Mouse (Mus musculus) CD8-positive naive resting alpha-beta T cell, adult 2 months (primary cell): ENCODE data around the gene Nckap5l.
"Not testable (repeated sequence)": the region's sequence is repeated elsewhere in the genome, so short reads cannot be mapped to it uniquely, and the experiment has no call there.

ENCODE experiments used
- DNase-seq, 2 experiments: peaks; one replicate each; pipeline ENCODE4 v3.0.0; 2022; ENCODE audit warnings: low read depth in 2 of 2, low spot score in 2 of 2

Gene Nckap5l

DNA sequence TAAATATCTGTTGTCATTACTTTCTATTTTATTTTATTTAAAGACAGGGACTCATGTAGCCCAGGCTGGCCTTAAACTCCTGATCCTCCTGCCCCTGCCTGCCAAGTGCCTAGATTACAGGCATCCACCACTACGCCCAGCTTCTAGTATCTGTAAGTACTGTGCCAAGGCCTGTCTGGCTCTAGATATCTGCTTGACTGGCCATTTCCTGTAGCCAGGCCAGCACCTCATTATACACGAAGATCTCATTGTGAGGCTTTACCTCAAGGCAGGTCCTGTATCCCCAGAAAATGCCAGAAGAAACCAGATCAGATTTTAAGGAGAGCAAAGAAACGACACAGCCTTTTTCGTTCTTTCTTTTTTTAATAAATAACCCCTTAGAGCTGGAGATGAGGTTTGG is 12.2 kb upstream of the Nckap5l start:
- DNase-seq: no peak

DNA sequence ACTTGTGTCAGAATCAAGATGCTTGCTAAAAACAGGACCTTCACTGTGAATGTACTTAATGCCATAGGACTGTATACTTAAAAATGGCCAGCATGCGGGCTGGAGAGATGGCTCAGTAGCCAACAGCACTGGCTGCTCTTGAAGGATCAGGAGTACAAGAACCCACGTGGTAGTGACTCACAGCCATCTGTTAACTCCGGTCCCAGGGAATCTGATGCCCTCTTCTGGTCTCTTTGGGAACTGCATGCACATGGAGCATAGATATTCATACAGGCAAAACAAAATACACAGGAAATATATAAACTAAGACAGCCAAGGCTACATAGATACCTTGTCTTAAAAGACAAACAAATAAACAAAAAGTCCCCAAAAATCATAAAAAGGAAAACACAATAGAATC is 11.5 kb upstream of the Nckap5l start:
- peak; percentile 75 to 82 for DNase-seq

DNA sequence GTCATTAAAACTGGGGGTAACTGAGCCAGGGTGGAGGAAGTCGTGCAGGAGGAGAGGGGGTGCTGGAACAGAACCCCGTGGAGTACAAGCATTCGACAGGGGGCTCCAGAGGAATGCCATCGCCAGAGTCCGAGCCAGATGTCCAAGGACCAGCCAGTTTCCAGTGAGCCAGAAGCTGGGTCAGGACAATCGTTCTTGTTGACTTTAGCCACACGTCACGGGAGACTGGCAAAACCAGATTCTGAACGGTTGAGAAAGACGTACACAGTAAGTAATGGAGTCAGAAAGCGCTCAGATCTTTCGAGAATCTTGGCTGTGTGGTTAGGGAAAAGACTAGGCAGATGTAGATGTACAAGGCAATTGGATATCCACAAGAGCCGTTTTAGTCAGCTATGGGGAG is 5.6 kb upstream of the Nckap5l start:
- DNase-seq: no peak

- DNase-seq: peak in 1 of 2 experiments; percentile 23
Observed at GRCm38 (mm10) chr15:99456963-99457605, 464 bp downstream of the Nckap5l start.

DNA sequence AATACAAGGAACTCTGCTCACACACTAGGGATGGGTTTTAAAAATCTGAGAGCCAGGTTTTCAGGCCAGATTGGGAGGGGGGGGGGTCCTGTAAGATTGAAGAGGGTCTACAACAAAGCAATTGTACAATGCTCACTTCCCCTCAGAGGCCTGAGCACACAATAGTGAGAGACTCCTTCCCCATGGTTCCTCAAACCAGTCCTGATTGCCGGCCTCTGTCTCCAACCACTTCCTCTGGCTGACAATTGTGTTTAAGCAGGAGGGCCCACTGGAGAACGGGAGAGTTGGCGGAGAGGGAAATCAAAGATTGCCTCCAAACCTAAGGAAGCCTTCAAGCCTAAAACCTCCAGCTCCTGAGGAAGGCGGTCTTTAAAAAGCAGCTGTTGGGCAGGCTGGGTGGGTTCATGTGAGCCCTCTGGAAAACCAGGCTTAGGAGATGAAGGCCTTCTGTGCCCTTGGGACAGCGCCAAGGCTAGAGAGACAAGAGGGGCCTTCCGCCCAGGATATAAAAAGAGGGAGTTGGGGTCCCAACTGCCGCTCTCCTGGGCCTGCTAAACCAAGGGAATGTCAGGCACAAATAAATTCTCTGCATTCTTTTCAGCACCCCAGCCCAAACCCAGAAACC is 1.1 kb downstream of the Nckap5l start:
- DNase-seq: no peak

- DNase-seq: no peak
Observed at GRCm38 (mm10) chr15:99455415-99455814, 2.1 kb downstream of the Nckap5l start.

DNA sequence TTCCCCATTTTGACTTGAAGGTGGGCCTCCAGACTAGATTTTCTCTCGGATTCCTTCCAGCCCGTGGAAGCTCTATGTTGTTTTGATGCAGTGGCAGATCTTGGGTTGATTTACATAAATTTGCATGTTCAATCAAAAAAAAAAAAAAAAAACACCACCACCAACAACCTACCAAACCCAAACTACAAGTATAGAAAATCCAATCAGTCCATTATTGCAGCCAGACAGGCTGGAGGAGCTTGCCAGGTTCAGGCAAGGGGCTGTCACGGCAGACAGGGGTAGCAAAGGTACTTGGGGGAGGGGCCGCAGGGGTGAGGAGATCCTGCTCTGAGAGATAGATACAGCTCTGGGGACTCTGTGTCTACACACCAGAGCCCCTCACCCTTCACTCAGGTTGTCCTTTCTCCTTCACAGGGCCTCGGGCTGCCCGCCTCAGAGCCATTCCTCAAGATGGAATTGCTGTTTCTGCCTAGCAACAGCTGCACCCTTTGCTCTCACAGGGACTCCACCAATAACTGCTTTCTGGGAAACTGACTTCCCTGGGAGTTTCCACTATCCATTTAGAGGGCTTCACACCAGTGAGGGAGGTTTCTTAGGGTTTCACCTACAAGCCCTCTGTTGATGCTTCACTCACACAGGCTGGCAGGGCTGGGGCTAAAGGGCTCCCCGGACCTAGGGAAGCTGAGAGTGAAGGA is 2.8 kb downstream of the Nckap5l start:
- no peak for DNase-seq

GRCm38 (mm10) chr15:99453153-99453900 is 4.2 kb downstream of the Nckap5l start:
- DNase-seq: no peak

DNA sequence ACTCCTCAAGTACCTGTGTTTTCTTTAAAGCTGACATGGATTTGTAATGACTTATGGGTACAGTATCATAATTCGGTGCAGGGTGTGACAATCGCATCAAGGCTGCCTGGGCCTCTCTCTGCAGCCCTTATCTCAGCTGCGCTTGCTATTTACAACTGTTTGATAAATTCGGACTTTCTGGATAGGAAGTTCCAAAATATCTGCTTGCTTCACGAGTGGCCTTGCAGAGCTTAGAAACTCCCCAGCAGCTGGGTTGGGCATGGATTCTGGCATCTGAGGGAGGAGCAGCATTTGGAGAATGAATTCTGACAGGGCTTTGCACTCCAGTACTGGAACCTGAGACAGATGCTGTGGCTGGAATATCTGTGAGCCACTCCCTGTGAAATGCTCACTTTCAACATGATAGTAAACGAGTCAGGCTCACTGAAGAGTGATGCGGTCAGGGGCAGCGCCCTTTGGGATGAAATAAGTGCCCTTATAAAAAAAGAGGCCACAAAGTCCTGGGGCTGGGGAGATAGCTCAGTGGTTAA is 7.7 kb downstream of the Nckap5l start:
- no peak for DNase-seq

GRCm38 (mm10) chr15:99449131-99449750 is 8.3 kb downstream of the Nckap5l start:
- DNase-seq: no peak

DNA sequence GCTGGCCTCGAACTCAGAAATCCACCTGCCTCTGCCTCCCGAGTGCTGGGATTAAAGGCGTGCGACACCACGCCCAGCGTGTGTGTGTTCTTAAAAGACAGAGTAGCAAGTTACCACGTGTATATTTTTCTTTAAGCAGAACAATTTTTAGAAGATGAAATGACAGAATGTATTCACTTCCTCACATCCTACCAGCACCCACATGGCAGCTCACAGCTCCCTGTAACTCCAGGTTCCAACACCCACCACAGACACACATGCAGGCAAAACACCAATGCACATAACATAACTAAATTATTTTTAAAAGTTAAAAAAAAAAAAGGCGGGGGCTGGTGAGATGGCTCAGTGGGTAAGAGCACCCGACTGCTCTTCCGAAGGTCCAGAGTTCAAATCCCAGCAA is 11.4 kb downstream of the Nckap5l start:
- DNase-seq: not testable (repeated sequence)

DNA sequence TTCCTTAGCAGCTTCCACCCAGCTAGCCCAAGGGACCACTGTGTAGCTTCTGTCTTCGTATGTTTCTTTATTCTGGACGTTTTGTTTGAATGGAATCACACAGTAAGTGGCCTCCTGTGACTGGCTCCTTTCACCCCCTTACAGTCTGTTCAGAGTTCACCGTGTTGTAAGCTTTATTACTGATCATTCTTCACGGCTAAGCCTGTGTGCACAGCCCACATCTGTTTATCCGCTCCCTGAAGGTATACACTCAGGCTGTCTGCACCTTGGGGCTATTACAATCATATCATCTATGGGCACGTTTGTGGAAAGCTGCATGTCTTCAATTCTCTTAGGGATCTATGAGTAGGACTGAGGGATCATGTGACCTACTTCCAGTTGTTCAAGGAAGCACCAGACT is 12.0 kb downstream of the Nckap5l start:
- DNase-seq: no peak

GRCm38 (mm10) chr15:99442358-99442757 is 15.2 kb downstream of the Nckap5l start:
- DNase-seq: no peak

- DNase-seq: no peak
Observed at GRCm38 (mm10) chr15:99440816-99441457, 16.6 kb downstream of the Nckap5l start.

DNA sequence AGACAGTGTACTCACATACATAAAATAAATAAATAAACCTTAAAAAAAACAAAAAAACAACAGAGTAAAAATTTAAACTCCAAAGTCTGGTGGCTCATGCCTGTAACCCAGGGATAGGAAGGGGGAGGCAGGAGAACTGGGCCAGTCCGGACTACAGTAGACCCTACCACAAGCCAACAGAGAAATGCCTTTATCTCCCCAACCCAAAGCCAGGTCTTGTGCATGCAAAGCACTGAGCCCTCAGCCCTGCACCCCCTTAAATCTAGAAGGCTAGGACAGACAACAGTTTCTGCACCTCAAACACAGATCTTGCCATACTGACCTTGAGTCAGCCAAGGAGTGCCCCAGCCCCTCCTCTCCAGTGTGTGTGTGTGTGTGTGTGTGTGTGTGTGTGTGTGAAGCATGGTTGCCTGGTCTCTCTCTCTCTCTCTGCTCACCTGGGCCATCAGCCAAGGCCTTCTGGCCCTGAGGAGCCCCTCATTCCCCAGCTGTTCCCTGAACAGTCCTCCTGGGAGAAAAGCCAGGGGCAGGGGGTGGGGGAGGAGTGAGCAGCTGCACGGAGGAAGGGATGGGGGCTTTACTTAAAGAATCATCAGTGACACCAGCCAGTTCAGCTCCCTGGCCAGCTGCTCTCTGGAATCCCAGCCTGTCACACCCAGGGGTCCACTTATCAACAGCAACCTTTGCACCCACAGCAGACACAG is 17.3 kb downstream of the Nckap5l start:
- DNase-seq: no peak

DNA sequence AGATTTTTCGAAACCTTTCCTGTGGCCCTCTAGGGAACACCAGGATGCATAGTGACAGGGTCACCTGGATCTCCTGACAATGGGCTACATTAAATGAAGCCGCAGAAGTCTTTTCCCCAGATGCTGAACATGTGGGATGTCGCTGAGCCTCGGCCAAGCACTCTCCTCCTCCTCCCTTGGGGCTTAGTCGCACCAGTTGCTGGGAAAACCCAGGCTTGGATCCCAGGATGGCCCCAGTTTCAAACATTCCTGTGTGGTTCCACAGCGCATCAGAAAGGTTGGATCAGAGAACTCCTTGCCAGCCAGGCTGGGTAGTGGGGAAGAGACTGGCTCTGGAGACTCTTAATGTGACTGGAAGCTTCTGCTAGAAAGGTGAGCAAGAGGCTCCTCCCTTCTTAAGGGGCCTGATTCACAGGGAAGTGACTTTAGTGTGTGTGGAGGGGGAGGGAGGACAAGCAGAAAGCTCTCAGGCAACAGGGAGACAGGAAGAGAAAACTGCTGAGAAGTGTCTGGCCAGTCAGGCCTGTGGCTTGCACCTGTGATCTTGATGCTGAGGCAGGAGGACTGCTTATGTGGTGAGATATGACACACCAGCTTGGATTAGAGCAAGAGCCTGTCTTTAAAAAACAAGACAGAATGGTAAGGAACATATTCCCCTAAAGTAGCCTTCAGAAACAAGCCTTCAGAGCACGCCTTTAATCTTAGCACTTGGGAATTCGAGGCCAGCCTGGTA is 18.4 kb downstream of the Nckap5l start:
- DNase-seq: no peak

GRCm38 (mm10) chr15:99433913-99434312 is 23.6 kb downstream of the Nckap5l start:
- no peak for DNase-seq

- no peak for DNase-seq
Observed at GRCm38 (mm10) chr15:99433081-99433718, 24.3 kb downstream of the Nckap5l start.

DNA sequence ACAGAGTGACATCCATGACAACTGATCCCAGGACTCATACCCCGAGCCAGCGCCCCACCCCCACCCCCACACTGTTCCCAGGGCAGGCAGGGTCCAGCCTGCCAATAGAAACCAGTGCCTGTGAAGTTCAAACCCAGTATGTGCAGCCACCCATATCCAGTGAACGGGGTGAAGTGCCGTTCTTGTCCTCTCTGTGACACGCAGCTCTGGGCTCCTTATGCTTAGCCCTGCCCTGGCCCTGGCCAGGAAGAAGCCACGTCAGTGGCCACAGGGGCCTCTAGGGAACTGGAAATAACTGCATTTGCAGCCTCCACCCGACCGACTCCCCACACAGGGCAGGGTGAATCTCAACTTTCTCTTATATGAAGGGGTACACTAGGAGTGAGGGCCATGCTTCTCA is 25.6 kb downstream of the Nckap5l start:
- no peak for DNase-seq
